Mouse (Mus musculus) forebrain, embryonic 16.5 days (tissue): ENCODE results near the gene Slc35e2. TPM values are rescaled to one million over a fixed set of nuclear protein-coding genes. Genes with fewer than 3 reads are reported as not detected.

ENCODE experiments used
- ATAC-seq: fragments of 200-750 bp; cut with Nextera tagmentation; 2 replicates; pipeline ENCODE4 v1.8.0; 2017; ENCODE audit warnings: mild to moderate bottlenecking, moderate library complexity
- H3K27ac ChIP-seq: fragments of 300-500 bp; sonication (generic); 2 replicates; pipeline ENCODE4 v1.5.1; 2014; ENCODE audit warnings: low read length, control low read depth
- H3K27me3 ChIP-seq: fragments of 300-500 bp; sonication (generic); replicated peaks from 2 replicates; pipeline ENCODE4 v1.6.1; 2014; ENCODE audit warnings: low read length; ENCODE audit not compliant: control insufficient read depth, insufficient read depth
- H3K36me3 ChIP-seq: fragments of 300-500 bp; sonication (generic); 2 replicates; pipeline ENCODE4 v1.6.1; 2014; ENCODE audit not compliant: control insufficient read depth, insufficient read depth
- H3K4me1 ChIP-seq: fragments of 300-500 bp; sonication (generic); replicated peaks from 2 replicates; pipeline ENCODE4 v1.6.1; 2014; ENCODE audit warnings: low read length; ENCODE audit not compliant: control insufficient read depth, insufficient read depth
- H3K4me2 ChIP-seq: fragments of 300-500 bp; sonication (generic); 2 replicates; pipeline ENCODE4 v1.6.1; 2014; ENCODE audit warnings: mild to moderate bottlenecking, low read length, control low read depth
- H3K4me3 ChIP-seq: fragments of 300-500 bp; sonication (generic); replicated peaks from 2 replicates; pipeline ENCODE4 v1.5.1; 2014; ENCODE audit warnings: mild to moderate bottlenecking, low read length, control low read depth
- H3K9ac ChIP-seq: fragments of 300-500 bp; sonication (generic); replicated peaks from 2 replicates; pipeline ENCODE4 v1.6.1; 2014; ENCODE audit warnings: low read depth, low read length, control low read depth
- H3K9me3 ChIP-seq: fragments of 300-500 bp; sonication (generic); 2 replicates; pipeline ENCODE4 v1.6.1; 2016; ENCODE audit warnings: low read length; ENCODE audit not compliant: control insufficient read depth
- WGBS: fragments of 180-500 bp; shearing (Covaris S2); extraction: QIAGEN DNeasy Blood & Tissue Kit; methylation state at CpG from one replicate; pipeline ENCODE4 v1.1.7; 2014; 5-methylcytosine and 5-hydroxymethylcytosine counted together
- polyA plus RNA-seq: library from polyadenylated mRNA; unstranded; fragments of >200 nt; fragmentation: Nextera tagmentation; extraction: Ambion mirVana; gene quantifications from 2 replicates; pipeline ENCODE4 v1.2.1, GENCODE M21; 2015

Slc35e2 gene
- polyA plus RNA-seq, 1 experiment from 2014 or later, result 12.9 TPM

DNA sequence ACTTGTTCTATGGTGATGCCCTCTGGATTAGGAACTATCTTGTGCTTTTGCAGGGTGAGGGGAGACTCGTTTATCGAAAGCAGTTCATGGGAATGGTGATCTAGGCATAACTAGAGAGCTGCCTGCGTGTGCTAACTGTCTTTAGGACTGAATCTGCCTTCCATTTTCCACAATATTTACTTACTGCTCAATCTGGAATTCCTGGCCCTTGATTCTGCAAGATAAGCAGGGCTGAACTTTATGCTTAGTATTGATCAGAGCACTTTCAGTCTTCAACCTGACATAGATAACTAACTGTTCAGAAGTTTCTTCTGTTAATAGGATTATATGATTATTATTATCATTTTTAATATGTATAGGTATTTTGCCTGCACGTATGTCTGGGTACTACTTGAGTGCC lies 3.9 kb downstream of the Slc35e2 start:
- peaks cover 4% of the 10 kb centered on the region; the same call in 1 of the 2 replicates for H3K36me3 ChIP-seq
- peaks cover 13% of the 10 kb centered on the region for H3K4me1 ChIP-seq
- no peaks in the 10 kb centered on the region for H3K9me3 ChIP-seq
- H3K9ac ChIP-seq, result no peak overlapping the region
- no peak overlapping the region for H3K4me2 ChIP-seq
- no peak for ATAC-seq
- 91% methylated on average over 4 of the region's 4 CpGs for WGBS
- no peaks in the 10 kb centered on the region for H3K27me3 ChIP-seq
- no peak overlapping the region for H3K27ac ChIP-seq
- H3K4me3 ChIP-seq, result no peak overlapping the region

DNA sequence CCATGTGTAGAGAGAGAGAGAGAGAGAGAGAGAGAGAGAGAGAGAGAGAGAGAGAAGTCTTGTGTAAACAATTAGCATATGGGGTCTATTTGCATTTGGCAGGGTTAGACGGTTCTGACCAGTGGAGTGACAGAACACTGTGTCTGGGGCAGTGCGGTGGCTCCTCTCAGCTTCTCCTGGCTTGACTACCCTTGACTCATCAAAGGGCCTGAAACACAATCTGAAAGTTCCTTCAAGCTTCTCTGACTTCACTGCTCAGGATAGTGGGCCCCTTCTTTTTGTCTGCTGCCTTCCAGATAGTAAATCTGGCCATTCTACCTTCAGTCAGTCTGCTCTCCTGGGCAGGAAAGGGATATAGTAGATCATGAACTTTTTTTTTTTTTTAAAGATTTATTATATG lies 5.6 kb downstream of the Slc35e2 start:
- no peak for ATAC-seq
- H3K9ac ChIP-seq, result no peak overlapping the region
- no peaks in the 10 kb centered on the region for H3K9me3 ChIP-seq
- WGBS, result 75% methylated on average over 2 of the region's 2 CpGs
- peaks cover 11% of the 10 kb centered on the region for H3K4me1 ChIP-seq
- peaks cover 9% of the 10 kb centered on the region for H3K36me3 ChIP-seq
- no peak overlapping the region for H3K27ac ChIP-seq
- no peak overlapping the region for H3K4me2 ChIP-seq
- no peaks in the 10 kb centered on the region for H3K27me3 ChIP-seq
- no peak overlapping the region for H3K4me3 ChIP-seq

DNA sequence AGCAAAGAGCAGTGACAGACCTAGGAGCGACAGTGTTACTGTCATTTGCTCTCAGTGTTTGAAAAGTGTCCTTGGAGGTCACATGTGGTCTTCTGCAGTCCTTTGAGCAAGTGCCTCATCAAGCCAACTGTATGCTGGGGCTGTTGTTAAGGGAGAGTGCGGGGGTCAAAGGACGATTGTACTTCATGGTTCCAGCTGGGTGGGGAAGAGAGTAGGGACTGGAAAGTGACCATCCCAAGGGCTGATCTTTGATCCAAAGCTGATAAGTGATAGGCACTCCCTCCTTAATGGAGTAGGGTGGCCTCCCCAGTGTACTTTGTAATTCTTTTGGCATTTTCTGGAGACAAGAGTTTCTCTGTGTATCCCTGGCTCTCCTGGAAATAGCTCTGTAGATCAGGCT lies 10.6 kb downstream of the Slc35e2 start:
- ATAC-seq, result no peak
- H3K4me1 ChIP-seq, result no peaks in the 10 kb centered on the region
- 93% methylated on average over 3 of the region's 3 CpGs for WGBS
- no peak overlapping the region for H3K4me2 ChIP-seq
- H3K4me3 ChIP-seq, result no peak overlapping the region
- H3K36me3 ChIP-seq, result peaks cover 28% of the 10 kb centered on the region
- H3K9me3 ChIP-seq, result no peaks in the 10 kb centered on the region
- H3K9ac ChIP-seq, result no peak overlapping the region
- no peaks in the 10 kb centered on the region for H3K27me3 ChIP-seq
- H3K27ac ChIP-seq, result no peak overlapping the region

DNA sequence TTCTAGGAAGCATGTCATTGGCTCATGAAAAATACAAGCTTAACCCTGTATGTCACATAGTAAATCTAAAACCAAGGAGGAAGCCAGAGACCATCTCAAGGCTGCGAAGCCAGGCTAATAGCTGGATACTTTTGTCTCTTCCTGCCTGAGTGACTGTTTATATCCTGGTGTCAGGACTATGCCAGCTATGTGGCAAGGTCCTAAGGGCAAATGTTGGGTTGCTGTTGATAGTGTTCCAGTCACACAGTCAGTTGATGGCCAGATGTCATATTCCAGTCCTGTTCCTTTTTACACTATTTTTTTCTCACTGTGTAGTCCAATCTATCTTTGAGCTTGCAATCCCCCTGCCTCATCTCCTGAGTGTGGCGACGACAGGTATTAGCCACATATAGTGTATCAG lies 12.0 kb downstream of the Slc35e2 start:
- H3K36me3 ChIP-seq, result peaks cover 36% of the 10 kb centered on the region
- no peak overlapping the region for H3K4me3 ChIP-seq
- 96% methylated on average over 3 of the region's 3 CpGs for WGBS
- H3K4me1 ChIP-seq, result no peaks in the 10 kb centered on the region
- H3K9ac ChIP-seq, result no peak overlapping the region
- no peak overlapping the region for H3K27ac ChIP-seq
- no peaks in the 10 kb centered on the region for H3K9me3 ChIP-seq
- ATAC-seq, result no peak
- H3K4me2 ChIP-seq, result no peak overlapping the region
- no peaks in the 10 kb centered on the region for H3K27me3 ChIP-seq

DNA sequence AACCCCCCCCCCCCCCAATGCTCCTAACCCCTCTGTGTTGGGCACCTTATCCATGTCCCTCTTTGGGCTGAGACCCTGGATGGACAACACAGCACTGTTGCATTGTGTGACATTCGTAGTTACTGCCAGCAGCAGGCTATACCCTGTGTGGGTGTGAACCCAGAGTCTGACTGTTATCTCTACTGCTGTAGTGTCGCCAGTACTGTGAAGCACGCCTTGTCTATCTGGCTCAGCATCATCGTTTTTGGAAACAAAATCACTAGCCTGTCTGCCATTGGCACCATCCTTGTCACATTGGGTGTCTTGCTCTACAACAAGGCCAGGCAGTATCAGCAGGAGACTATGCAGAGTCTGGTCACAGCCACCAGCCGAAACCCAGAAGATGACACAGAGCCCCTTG lies 17.1 kb downstream of the Slc35e2 start:
- Histone ChIP-seq H3K9ac (no peak overlapping the region), H3K27ac (no peak overlapping the region), H3K4me1 (no peaks in the 10 kb centered on the region), H3K27me3 (no peaks in the 10 kb centered on the region), H3K4me2 (no peak overlapping the region), H3K4me3 (no peak overlapping the region), H3K9me3 (no peaks in the 10 kb centered on the region), H3K36me3 (peaks cover 32% of the 10 kb centered on the region)
- ATAC-seq, result no peak
- WGBS, result 96% methylated on average over 5 of the region's 5 CpGs

DNA sequence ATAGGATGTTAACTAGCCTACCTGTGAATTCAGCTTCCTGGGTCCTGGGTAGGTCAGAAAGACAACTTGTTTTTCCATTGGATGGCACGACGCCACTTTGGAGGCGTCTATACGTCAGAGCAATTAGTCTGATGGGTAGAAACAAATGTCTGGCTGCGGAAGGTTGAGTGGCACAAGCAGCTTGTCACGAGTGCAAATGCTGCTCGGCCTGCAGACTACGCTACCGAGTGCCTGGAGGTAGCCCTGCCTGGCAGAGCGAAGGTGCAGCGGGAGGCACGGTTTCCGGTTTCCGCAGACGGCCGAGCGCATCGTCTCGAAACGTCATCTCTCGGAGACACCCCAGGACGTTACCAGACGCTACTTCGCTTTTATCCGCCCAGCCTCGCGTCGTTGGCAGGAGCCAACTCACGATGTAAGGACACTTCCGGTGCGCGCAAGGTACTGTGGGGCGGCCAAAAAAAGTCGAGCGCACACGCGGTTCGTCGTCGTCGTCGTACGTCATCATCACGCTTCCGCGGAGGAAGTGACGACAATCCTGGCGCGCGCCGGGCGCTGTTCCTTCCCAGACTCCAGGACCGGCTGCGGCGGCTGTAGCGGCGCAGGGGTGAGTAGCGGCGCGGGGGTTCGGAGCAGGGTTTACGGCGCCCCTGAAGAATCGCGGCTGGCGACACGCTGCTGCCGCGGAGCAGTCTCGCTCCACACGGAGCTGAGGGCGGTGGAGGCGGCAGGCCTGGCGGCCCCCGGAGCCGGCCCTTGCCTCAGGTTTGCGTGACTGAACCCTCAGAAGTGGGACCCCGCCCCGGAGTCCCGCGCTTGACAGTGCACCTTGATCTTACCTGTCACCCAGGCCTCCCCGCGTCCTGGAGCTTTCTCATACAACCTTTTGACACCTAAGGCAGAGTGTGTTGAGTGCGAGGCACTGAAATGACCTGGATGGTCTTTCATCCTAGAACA lies 23.4 kb downstream of the Slc35e2 start, which contains the start of gene Cdk11b:
Gene Cdk11b (plus strand): TSS at position 517 of the 954 bp plus-strand sequence.
- peak; percentile 100 for ATAC-seq
- Histone ChIP-seq H3K9me3 (no peaks in the 10 kb centered on the region), H3K4me3 (peak within 1 kb of the TSS; percentile 94), H3K9ac (peak within 1 kb of the TSS; percentile 81), H3K27me3 (no peaks in the 10 kb centered on the region), H3K36me3 (peaks cover 19% of the 10 kb centered on the region), H3K4me1 (peaks cover 6% of the 10 kb centered on the region), H3K27ac (peak within 1 kb of the TSS; percentile 89), H3K4me2 (peak within 1 kb of the TSS; percentile 71)
- under 1% methylated on average over 84 of the region's 84 CpGs for WGBS

DNA sequence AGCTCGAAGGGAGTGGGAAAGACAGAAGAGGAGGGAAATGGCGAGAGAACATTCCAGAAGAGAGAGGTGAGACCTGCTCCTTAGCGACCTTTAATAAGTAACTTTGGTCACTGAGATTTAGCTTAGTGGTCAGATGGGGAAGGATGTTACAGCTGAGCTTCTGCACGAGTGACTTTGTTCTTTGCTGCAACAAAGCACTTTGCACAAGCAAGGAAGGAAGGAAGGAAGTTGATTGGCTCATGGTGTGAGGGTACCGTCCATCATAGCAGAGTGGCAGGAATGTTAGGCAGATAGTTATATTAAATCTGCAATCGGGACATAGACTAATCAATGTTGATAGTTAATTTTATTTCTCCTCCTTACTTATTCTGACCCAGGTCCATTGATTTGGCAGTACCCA lies 29.1 kb downstream of the Slc35e2 start:
- Histone ChIP-seq H3K27ac (no peak overlapping the region), H3K4me2 (no peak overlapping the region), H3K4me1 (peaks cover 1% of the 10 kb centered on the region), H3K9me3 (no peaks in the 10 kb centered on the region), H3K27me3 (no peaks in the 10 kb centered on the region), H3K36me3 (peaks cover 31% of the 10 kb centered on the region), H3K9ac (no peak overlapping the region), H3K4me3 (no peak overlapping the region)
- ATAC-seq, result no peak
- WGBS, result 94% methylated on average over 6 of the region's 6 CpGs

DNA sequence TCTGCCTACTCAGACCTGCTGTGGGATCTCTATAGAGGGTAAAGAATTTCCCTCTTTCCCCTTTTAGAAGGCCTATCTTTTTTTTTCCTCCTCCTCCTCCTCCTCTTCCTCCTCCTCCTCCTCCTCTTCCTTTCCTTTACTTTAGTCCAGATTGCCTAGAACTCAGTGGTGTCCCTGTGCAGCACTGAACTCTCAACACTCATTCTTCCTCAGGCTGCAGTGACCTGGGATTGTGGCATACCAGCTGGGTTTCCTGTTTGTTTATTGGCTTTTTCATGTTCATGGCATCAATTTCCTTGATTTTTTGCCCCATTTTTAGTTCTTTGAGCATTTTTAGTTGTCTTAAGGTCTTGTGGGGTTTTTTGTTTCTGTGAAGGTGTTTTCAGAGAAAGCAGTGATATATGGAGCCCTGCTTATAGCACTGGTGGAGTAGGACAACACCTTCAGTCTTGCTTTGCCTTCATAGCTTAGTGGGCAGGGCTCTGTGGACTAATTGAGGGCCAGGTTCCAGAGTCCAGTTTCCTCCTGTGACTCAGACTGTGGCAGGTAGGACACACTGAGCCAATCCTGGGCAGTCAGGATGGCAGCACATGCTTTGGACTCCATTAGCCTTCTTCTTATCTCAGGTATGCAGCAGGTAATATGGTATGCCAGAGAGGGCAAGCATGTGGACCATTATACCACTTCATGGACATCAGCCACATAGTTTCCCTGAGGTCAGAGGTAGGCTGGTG lies 34.7 kb downstream of the Slc35e2 start:
- H3K27ac ChIP-seq, result no peak overlapping the region
- H3K27me3 ChIP-seq, result no peaks in the 10 kb centered on the region
- H3K4me3 ChIP-seq, result no peak overlapping the region
- ATAC-seq, result no peak
- H3K9ac ChIP-seq, result no peak overlapping the region
- H3K9me3 ChIP-seq, result no peaks in the 10 kb centered on the region
- no peaks in the 10 kb centered on the region for H3K4me1 ChIP-seq
- H3K4me2 ChIP-seq, result no peak overlapping the region
- peaks cover 43% of the 10 kb centered on the region for H3K36me3 ChIP-seq

DNA sequence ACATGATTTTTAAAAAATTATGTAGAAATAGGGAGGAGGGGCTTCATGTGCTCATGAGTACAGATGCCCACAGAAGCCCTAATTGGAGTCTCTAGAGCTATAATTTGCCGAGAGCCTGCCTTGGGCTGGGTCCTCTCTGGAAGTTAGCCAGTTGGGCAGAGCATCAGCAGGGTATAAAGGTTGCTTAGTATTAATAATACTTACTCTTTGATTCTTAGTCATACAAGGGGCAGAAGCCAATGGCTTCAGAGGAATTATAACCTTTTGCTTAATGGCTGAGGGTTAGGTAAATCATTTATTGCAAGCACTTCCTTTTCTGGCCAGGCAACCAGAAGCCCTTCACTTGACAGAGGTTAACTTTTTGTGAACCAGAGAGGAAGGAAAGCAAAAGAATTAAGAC lies 42.3 kb downstream of the Slc35e2 start:
- Histone ChIP-seq H3K27me3 (no peaks in the 10 kb centered on the region), H3K9ac (no peak overlapping the region), H3K4me2 (no peak overlapping the region), H3K27ac (no peak overlapping the region), H3K4me3 (no peak overlapping the region), H3K36me3 (peaks cover 50% of the 10 kb centered on the region), H3K4me1 (no peaks in the 10 kb centered on the region), H3K9me3 (no peaks in the 10 kb centered on the region)
- no peak for ATAC-seq
- WGBS, result 71% methylated on average over 1 of the region's 1 CpGs
